Mouse (Mus musculus): ENCODE results near the gene Prdm16.

GRCm38 (mm10) chr4:154360441-154360840 is 276.2 kb downstream of the Prdm16 start:
- TF ChIP-seq CTCF (IDR thresholded peaks at IDR 0.05; ENCODE audit: control insufficient read depth, insufficient read depth, insufficient read length) (no peak), MYOD1 (IDR thresholded peaks at IDR 0.05; ENCODE audit: control insufficient read depth, insufficient read length, low read depth) (no peak), MAX (IDR thresholded peaks at IDR 0.05) (no peak), FOSL1 (IDR thresholded peaks at IDR 0.05; ENCODE audit: insufficient read depth, low read length, poor library complexity, severe bottlenecking) (no peak), MYOG (IDR thresholded peaks at IDR 0.05; ENCODE audit: control insufficient read depth, extremely low read depth, insufficient read length) (no peak)

All from C2C12 (cell line).